Mouse (Mus musculus) Patski (cell line): ENCODE data around the gene Cfi. TPM values are rescaled to one million over a fixed set of nuclear protein-coding genes. Genes with fewer than 3 reads are reported as not detected.
A peak's percentile ranks its signal among the peaks of the same experiment; 100 is the strongest.

Source experiments
- ATAC-seq: fragments of 100-300 bp; one replicate; pipeline ENCODE4 v1.8.0; 2021
- CTCF ChIA-PET: fragments of 350-600 bp; sonication (Branson Sonifier 250); formaldehyde crosslinking; loops from one replicate; lab custom pipeline; 2022; ENCODE audit warnings: inconsistent platforms; lab: Charles Lee
- POLR2A ChIA-PET: fragments of 350-600 bp; sonication (Branson Sonifier 250); formaldehyde crosslinking; loops from one replicate; lab custom pipeline; 2022; ENCODE audit warnings: antibody characterized with exemption, inconsistent platforms; lab: Charles Lee
- DNase-seq: peaks from one replicate; pipeline ENCODE4 v3.0.0-alpha.2; 2011; ENCODE audit warnings: low read depth, low spot score
- H3K27me3 ChIP-seq: fragments of 371-371 bp; one replicate; pipeline ENCODE4 v1.5.1; 2021
- CTCF ChIP-seq: fragments of 100-300 bp; IDR thresholded peaks from one replicate; pipeline ENCODE4 v1.5.1; 2021
- in situ Hi-C: fragments of 300-500 bp; cut with MboI; formaldehyde crosslinking; loops from 3 replicates; pipeline ENCODE4 v1.11.1; 2018; ENCODE audit warnings: low pct_unique_long_range_greater_than_20kb, mixed read lengths
- polyA plus RNA-seq: library from polyadenylated mRNA; unstranded; gene quantifications from one replicate; pipeline ENCODE4 v1.2.3, GENCODE M21; 2021

The Cfi gene
- polyA plus RNA-seq, 1 experiment from 2014 or later, result 1.3 TPM

DNA sequence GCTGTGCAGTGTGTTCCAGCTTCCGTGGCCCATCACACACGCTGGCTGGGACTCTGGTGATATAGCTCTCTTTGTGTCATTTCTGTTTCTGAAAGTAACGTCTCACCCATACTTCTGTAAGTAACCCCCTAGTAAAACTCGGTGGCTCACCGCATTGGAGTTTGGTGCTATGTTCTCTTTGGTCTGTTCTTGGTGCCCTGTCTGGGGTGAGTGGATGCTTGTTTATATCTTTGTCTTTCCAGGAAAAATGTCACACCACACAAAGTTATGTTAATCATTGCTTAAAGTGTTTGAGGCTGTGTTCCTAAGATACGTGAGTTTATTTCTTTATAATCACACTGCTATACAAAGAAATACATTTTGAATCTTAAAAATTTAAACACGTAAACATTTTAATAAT lies 11.2 kb downstream of the Cfi start:
- CTCF ChIA-PET, result no interaction called here
- H3K27me3 ChIP-seq, result peaks cover 3% of the 10 kb centered on the region
- in situ Hi-C loops, result no loop called here
- DNase-seq, result no peak
- POLR2A ChIA-PET, result no interaction called here
- TF ChIP-seq CTCF, result no peak
- no peak for ATAC-seq

DNA sequence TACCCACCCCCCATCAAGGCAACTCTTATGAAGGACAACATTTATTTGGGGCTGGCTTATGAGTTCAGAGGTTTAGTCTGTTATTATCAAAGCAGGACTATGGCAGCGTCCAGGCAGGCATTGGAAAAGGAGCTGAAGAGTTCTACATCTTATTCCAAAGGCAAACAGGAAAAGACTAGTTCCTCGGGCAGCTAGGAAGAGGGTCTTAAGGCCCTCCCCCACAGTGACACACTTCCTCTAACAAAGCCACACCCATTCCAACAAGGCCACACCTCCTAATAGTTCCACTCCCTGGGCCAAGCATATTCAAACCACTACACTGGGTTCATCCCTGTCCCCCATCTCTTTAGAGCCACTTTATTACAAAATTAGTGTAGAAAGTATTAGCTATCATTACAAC lies 26.9 kb downstream of the Cfi start:
- ATAC-seq (no peak), DNase-seq (no peak)
- no peak for TF ChIP-seq CTCF
- ChIA-PET POLR2A (no interaction called here), CTCF (interaction anchor here (1.3 kb wide), 1 partner anchor 12 kb away, joined by 3 read pairs; no protein-coding TSS in a partner anchor)
- no peaks in the 10 kb centered on the region for H3K27me3 ChIP-seq
- in situ Hi-C loops, result no loop called here

DNA sequence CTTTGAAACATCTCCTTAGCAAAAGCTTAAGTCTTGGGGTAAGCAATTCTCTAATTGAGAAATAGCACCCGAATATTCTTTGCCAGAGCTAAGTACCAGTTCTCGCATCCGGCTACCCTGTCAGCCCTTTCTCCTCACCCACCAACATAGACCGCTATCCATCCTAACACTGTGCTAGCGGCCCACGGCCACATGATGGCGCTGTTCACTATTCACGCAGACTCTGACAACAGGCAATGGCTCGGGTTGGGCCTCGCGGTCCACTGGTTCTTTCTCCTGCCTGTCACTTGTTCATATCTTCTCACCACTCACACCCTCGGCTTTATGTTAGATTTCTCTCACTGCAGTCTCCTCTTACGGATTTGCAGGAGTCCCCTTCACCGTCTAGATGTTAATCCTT lies 28.0 kb downstream of the Cfi start:
- no peak for DNase-seq
- no peak for ATAC-seq
- ChIA-PET POLR2A (no interaction called here), CTCF (interaction anchor here (0.9 to 1.2 kb wide), 2 partner anchors 15 to 16 kb away, joined by 3 read pairs; partner anchors contain the start of gene Pla2g12a)
- no peaks in the 10 kb centered on the region for H3K27me3 ChIP-seq
- in situ Hi-C loops, result no loop called here
- peak; percentile 65 for TF ChIP-seq CTCF

DNA sequence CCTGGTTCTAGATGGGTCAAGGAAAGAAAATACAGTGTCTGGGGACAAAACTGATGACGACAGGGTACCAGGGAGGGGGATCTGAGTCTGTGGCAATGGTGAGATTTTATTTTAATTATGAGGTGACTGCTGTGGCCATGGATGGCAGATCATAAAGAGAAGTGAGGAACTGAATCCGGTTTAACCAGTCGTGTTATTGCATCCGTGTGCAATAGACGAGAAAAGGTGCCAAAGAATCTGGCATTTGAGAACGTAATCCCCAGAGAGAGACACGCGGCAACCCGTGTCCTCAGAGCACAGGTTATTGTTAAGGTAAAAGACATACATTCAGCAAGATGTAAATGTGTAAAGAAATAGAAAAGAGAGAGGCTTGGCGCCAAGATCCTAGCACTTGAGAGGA lies 41.6 kb downstream of the Cfi start:
- CTCF ChIA-PET, result no interaction called here
- ATAC-seq, result no peak
- POLR2A ChIA-PET, result no interaction called here

DNA sequence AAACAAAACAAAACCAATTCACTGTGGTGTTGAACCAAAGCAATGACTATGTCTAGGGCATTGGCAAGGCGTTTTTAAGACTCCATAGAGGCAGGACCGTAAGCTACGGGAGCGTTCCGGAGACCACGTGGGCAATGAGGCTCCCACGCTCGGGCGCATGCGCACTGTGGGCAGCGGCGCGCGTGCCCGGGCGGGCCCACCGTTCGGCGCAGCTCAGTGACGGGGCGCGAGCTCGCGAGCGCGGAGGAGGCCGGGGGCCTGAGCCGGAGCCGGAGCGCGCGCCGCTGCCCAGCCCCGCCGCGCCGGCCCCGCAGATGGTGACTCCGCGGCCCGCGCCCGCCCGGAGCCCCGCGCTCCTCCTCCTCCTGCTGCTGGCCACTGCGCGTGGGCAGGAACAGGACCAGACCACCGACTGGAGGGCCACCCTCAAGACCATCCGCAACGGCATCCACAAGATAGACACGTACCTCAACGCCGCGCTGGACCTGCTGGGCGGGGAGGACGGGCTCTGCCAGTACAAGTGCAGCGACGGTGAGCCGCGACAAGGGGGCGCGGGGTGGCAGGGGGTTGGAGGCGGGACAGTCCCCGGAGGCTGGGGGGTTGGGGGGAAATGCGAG lies 42.8 kb downstream of the Cfi start, which contains the start of gene Pla2g12a:
Gene Pla2g12a (plus strand): TSS at position 202 of the 617 bp plus-strand sequence.
- TF ChIP-seq CTCF, result no peak
- peak; percentile 74 for ATAC-seq
- DNase-seq, result peak; percentile 33
- in situ Hi-C loops, result no loop called here
- H3K27me3 ChIP-seq, result no peaks in the 10 kb centered on the region
- POLR2A ChIA-PET, result interaction anchor here (1.0 kb wide), 1 partner anchor 24 kb away, joined by 3 read pairs; no protein-coding TSS in a partner anchor
- CTCF ChIA-PET, result interaction anchor here (0.7 kb wide), 1 partner anchor 15 kb away, joined by 3 read pairs; no protein-coding TSS in a partner anchor

More for the DNA sequence above, 41.6 kb downstream of the Cfi start:
- no peak for TF ChIP-seq CTCF
- no peak for DNase-seq
- no peaks in the 10 kb centered on the region for H3K27me3 ChIP-seq
- in situ Hi-C loops, result no loop called here

DNA sequence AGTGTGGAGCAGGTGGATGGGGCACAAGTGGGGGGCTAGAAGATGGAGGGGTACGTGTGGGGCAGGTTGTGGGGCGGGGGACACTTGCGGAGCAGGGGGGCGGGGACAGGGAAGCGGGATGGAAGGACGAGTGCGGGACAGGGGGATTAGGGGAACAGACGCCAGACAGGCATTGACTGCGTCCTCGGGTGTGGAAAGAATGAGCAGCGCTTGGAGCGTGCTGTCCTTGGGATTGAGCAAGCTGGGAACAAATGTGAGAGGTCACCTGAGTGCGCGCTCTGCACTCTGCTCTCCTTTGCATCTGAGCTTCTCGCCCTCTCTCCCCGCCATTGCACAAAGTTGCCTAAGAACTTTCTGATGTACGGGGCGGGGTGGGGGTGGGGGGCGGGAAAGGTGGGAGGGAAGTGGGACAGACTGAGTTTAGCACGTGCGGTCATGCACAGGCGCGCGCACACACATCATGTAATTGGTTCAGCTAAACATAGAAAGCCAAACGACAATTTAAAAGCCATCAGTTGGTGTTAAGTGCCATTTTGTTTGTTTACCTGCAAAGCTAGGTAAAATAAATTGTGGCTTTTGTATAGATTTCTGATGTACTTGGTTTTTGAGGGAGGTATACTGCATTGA lies 43.6 kb downstream of the Cfi start:
- in situ Hi-C loops, result no loop called here
- CTCF ChIA-PET, result interaction anchor here (0.8 to 1.3 kb wide), 5 partner anchors 10 to 46 kb away, joined by 3 read pairs; no protein-coding TSS in a partner anchor
- peak; percentile 17 for ATAC-seq
- DNase-seq, result no peak
- TF ChIP-seq CTCF, result no peak
- POLR2A ChIA-PET, result interaction anchor here (1.0 kb wide), 2 partner anchors 15 to 23 kb away, joined by 3 to 6 read pairs; no protein-coding TSS in a partner anchor
- H3K27me3 ChIP-seq, result no peaks in the 10 kb centered on the region

DNA sequence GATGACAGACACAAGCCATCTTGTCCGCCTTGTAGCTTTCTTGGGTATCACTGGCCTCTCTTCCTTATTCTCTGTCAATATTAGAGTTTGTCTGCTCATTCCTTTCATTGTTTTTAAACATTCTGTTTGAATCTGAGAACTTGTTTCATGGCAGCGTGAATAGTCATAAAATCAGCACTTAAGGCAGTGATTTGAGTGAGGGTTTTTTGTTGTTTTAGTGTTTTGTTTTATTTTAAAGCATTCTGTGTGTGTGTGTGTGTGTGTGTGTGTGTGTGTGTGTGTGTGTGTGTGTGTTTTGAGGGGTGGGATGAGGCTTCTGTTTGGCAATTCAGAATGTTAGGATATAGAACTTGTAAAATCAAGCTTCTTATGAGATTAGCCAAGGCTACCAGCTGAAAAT lies 44.2 kb downstream of the Cfi start:
- in situ Hi-C loops, result no loop called here
- CTCF ChIA-PET, result interaction anchor here (0.8 to 1.3 kb wide), 6 partner anchors 9 to 224 kb away, joined by 3 read pairs; no protein-coding TSS in a partner anchor
- no peaks in the 10 kb centered on the region for H3K27me3 ChIP-seq
- TF ChIP-seq CTCF, result no peak
- DNase-seq (no peak), ATAC-seq (no peak)
- POLR2A ChIA-PET, result interaction anchor here (0.6 to 1.0 kb wide), 3 partner anchors 14 to 32 kb away, joined by 3 to 6 read pairs (median 4); no protein-coding TSS in a partner anchor

DNA sequence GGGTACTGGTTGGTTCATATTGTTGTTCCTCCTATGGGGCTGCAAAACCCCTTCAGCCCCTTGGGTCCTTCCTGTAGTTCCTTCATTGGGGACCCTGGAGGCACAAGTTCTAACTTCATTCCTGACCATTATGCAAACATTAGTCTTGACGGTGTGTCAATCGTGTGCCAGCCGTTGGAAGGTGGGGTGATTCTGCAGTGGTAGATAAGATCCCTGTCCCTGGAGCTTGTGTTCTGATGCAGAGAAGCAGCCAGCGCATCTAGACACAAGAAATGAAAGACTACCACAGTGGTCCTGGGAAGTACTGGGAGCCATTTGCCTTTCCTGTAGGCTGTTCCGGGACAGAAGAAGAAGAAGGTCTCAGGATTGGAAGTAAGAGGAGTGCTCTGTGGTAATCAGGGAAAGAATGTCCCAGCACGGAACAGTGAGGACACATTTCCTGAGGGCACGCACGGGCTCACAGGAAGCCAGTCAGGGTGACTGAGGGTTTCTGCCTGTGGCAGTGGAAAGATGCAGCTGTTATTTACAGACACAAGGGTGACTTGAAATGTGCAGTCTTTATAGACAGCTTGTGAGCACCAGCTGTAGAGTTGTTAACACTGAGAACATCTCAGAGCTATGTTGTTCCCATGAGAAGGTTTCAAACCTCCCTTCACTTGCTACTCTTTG lies 45.4 kb downstream of the Cfi start:
- TF ChIP-seq CTCF, result no peak
- H3K27me3 ChIP-seq, result no peaks in the 10 kb centered on the region
- ATAC-seq (no peak), DNase-seq (no peak)
- CTCF ChIA-PET, result interaction anchor here (1.3 kb wide), 1 partner anchor 10 kb away, joined by 3 read pairs; no protein-coding TSS in a partner anchor
- in situ Hi-C loops, result no loop called here
- POLR2A ChIA-PET, result no interaction called here

DNA sequence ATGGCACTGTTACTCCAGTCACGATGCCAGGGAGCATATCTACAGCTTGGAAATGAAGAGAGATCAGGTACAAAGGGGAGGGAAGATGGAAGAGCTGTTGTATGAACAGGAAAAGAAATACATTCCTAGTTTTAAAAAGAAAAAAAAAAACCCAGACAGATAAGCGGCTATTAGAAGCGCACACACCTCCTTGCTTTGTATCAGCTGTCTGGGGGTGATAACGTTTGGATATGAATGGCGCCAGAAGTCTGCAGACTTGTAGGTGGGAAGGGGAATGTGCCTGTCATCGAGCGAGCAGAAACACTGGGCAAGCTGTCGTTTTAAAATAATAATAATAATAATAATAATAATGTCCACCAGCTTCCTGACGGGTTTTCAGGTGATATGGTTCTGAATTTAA lies 49.9 kb downstream of the Cfi start:
- CTCF ChIA-PET, result no interaction called here
- POLR2A ChIA-PET, result no interaction called here
- in situ Hi-C loops, result no loop called here
- no peak for TF ChIP-seq CTCF
- DNase-seq, result no peak
- no peaks in the 10 kb centered on the region for H3K27me3 ChIP-seq
- ATAC-seq, result no peak

DNA sequence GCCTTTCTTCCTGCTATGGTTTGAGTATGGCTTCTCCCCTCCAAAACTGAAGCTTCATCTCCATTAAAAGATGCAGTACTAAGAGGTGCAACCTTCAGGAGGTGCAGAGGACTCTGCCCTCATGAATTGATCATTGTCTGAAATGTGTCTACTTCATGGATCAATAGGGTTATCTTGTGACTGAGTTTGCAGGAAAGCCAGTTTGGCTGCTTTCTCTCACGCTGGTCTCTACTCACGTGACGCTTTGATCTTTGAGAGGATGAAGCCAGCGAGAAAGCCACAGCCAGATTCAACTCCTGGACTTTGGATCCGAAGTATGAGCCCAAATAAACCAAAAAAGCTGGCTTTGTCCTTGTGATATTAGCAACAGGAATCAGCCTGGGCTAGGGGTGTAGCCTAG lies 50.7 kb downstream of the Cfi start:
- no peak for TF ChIP-seq CTCF
- ATAC-seq (no peak), DNase-seq (no peak)
- in situ Hi-C loops, result no loop called here
- H3K27me3 ChIP-seq, result no peaks in the 10 kb centered on the region
- CTCF ChIA-PET, result interaction anchor here (1.0 to 1.4 kb wide), 2 partner anchors 12 to 13 kb away, joined by 3 read pairs; no protein-coding TSS in a partner anchor
- POLR2A ChIA-PET, result no interaction called here
